Mouse (Mus musculus) CD8-positive naive resting alpha-beta T cell, adult 2 months (primary cell): ENCODE results near the gene Mtor.
A peak's percentile ranks its signal among the peaks of the same experiment; 100 is the strongest.

Experiments used
- DNase-seq, 2 experiments: peaks; one replicate each; pipeline ENCODE4 v3.0.0; 2022; ENCODE audit warnings: low read depth in 2 of 2, low spot score in 2 of 2

Mtor gene

GRCm38 (mm10) chr4:148448179-148448852, at the start of gene Mtor:
Gene Mtor (plus strand): TSS chr4:148448611.
- DNase-seq = peak; percentile 89 to 90

DNA sequence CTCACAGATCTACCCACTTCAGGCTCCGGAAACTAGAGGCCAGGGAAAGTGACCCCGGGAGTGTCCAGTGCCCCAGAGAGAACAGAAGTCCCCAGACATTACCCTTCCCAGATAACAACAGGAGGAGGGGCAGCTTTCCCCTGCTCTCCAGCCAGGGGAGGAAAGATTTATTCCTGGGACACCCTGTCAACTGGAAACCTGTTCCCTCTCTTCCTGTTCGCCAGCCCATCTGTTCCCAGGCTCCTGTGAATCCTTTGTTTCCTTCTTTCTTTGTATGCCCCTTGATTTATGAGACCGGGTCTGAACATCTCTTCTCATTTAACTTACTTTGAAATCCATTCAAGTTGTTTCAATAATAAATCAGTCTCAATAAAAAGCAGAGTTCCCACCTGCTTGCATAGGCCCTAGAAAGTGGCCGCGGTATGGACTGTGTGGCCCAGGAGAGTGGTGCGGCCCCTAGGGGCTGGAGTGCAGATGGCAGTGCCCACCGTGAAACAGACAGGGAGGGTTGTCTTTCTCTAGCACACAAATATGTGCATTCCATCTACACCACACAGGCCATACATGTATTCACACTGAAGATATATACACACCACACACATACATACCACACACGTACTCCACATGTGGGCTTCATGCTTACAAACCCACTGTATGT, 48.8 kb upstream of the Mtor start:
- no peak for DNase-seq

DNA sequence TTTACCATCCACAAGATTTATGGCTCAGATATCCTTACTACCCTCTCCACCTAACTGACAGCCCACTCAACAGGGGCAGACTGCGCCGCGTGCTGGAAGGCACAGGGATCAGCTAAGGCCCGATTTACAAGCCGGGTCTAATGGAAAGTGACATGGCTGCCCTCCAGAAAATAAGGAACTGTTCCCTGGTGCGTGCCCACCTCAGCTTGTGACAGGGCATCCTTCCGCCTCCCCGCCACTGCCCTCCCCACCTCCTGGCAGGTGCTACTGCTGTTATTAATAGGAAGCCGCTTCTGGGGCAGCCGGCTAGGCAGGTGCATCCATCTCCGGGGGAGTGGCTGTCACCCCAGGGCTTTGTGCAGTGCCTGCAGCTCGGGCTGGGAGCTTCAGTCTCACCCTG, 45.0 kb upstream of the Mtor start:
- DNase-seq = no peak

DNA sequence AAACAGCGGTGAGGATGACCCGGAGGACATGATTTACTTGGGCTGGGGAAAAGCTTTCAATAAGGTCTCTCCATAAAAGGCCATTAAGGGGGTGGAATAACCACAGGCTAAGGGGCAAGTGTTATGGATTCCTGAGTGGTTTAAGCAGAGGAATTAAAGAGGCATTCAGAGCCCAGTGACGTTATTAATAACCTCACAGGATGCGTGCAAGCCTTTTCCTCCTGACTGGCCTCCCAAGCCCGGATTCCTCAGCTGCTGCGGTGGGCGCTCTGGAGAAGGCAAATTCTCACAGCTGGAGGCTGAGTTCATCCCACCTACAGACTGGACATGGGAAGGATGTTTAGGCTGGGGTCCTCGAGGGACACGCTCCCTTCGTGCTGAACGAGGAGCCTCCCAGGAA, 43.7 kb upstream of the Mtor start:
- DNase-seq = no peak

- DNase-seq = no peak
These were observed 43.1 kb upstream of the Mtor start for GRCm38 (mm10) chr4:148405255-148405788.

DNA sequence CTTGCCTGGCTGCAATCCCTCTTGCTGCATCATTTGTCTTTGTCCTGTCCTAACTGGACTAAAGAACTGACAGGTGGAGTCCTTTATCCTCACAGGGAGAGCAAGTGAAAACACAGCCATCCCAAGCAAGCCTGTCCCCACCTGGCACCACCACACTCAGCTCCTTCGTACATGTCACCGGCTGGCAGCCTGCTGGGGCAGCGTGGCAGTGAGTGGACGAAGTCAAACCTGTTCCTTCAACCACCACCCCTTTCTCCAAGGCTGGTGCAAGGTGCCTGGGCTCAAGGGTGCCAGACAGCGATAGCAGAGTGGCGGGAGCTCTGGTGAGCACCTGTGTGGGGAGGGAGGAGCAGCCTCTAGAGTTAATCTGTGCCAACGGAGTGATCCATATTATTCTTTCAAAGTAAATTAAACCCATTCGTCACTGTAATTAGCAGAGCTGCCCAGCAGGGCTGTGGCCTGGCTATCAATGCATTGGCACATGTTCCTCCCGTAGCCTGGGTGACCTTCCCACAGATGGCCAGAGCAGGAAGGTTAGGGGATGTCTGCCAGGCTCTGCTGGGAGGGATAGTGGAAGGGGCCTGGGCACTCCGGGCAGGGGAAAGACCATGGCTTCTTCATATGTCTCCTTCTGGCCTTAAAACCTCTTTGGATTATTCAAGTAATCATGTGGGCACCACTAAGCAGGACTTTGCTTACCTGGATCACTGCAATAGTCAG, 40.0 kb upstream of the Mtor start:
- no peak for DNase-seq

DNA sequence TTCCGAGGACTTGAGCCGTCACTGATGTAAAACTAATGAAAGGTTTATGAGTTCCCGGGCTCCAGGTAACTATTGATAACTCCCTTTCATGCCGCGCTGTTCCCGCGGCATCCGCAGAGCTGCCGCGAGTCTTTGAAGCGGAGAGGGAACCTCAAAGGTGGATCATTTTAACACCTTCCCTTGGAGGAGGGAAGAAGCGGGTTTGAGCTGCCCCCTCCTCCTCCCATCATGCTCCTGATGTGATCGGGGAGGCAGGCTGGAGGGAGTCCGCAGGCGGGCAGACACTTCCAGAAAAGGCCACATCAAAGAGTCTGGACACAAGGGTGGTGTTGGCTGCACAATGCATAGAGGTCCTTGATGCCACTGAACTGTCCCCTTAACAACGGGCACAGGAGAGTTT, 32.8 kb upstream of the Mtor start:
- no peak for DNase-seq

DNA sequence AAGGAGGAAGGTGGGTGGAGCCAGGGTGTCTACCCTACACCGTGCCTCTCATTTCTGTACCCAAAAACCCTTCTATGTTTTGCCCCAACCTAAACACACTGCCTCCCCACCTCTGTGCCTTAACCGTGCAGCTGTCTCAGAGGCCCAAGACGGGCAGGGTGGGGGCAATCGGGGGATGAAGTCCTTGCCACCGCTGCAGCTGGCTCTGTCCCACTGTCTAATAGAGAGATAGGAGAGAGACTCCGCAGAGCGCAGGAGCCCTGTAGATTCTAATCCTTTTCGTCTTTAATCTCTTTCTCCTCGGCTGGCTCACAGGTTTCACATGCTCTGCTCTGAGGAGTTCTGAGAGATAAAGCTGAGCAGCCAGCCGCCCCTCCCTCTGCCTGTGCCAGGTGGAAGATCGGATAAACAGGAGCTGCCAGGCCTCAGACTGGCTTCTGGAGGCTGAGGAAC, 31.3 kb upstream of the Mtor start:
- DNase-seq = no peak

GRCm38 (mm10) chr4:148417559-148417958, 30.9 kb upstream of the Mtor start:
- DNase-seq = no peak

DNA sequence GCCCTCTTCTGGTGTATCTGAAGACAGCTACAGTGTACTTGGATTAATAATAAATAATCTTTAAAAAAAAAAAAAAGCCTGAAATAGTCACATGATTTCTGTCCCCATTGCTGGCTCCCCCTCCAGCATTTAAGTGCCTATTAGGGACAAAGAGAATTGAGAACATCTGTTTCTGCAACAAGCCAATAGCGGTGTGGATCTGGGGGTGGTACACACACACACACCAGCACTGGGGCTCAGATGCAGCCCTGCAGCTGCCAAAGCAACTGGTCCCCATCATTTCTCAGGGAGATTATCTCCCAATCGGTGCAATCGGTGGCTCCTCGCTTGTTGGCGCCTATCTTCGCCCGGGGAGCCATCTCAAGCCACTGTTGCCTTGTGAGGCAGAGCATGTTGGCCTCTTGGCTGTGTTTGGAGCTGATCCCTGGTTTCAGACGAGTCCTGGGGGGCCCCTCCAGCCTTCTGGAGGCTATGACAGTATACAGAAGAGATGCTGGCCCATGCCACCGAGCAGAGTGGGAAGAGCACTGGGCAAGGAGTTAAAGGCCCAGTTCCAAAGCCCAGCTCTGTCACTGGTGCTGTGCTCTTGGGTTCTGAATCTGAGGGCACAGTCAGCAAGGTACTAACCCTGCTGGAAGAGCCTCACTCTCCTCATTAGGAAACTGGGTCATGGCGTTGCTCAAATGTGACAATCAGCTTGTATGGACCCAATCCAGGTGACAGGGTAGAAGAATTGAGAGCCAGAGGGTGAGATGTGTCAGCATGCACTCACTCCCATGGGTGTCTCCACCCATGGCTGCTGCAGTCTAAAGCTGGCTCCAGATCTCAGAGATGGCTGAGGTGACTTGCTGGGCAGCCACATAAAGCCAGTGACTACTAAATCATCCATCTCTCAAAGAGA, 21.2 kb upstream of the Mtor start:
- DNase-seq = no peak

DNA sequence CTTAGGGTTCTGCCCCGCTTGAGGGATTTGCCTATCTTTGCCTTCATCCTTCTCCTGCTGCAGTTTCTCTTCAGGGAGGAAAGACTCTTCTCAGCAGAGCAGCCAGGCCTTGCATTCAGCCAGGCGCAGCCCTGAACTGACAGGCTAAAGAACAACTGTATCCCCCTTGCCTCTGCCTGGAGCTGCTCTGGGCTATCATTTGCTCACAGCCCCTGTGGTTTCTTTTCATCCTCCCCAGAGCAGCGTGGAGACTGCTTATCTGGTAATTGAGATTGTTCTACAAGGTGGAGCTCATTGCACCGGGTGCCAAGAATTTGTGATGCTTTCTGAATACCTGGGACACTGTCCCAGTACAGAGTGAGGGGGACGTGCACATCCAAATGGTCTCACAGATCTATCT, 19.9 kb upstream of the Mtor start:
- no peak for DNase-seq

- no peak for DNase-seq
These were observed 19.3 kb upstream of the Mtor start for GRCm38 (mm10) chr4:148429121-148429520.

DNA sequence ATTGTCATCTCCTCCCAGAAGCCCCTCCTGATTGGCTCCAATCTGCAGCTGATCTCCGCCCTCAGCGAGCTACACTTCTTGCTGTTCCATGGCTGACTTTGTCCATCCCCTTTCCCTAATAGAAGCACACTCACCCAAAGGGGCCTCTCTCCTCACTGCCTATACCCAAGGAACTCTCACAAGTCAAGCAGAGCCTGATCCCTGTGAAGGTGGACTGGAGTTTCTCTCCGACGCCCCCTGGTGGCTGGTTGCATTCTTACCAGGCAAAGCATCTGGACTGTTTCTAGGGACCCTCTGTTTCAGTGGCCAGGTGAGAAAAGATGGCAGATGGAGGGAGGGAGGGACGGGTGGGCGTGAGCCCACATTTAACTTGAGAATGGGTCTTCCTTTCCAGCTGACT, 18.7 kb upstream of the Mtor start:
- peak; percentile 34 to 60 for DNase-seq

GRCm38 (mm10) chr4:148430880-148431519, 17.4 kb upstream of the Mtor start:
- no peak for DNase-seq

GRCm38 (mm10) chr4:148432488-148432887, 15.9 kb upstream of the Mtor start:
- DNase-seq = no peak

GRCm38 (mm10) chr4:148433336-148433735, 15.1 kb upstream of the Mtor start:
- no peak for DNase-seq

DNA sequence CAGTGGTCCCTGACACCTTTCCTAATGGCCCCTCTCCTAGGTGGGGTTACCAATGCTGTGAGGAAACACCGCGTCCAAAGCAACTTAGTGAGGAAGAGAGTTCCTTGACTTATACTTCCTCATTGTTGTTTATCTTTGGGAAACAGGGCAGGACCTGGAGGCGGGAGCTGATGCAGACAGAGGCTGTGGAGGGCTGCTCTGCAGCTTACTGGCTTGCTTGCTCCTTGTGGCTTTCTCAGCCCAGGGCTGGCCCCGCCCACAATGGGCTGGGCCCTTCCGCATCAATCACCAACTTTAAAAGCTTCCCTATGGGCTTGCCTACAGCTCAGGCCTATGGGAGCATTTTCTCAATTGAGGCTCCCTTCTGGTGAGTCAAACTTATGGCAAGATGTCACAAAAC, 14.6 kb upstream of the Mtor start:
- DNase-seq = no peak

- DNase-seq = no peak
These were observed 13.9 kb upstream of the Mtor start for GRCm38 (mm10) chr4:148434554-148434953.

DNA sequence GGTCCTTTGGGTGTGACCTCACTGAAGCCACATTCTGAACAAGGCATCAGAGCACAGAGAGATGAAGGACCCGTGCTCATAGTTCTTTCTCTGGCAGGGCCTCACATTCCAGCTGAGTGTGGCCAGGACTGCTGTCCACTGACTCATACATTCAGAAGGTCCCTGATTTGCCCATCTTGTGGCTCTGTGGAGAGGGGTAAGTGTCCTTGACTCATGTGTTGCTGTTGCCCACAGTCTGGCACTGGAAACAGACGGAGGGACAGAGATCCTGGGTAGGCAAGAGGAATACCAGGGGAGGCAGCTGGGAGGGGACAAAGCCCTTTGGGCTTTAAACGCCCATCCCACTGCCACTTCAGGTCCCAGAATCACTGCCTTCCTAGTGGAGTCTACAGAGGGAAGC, 13.3 kb upstream of the Mtor start:
- DNase-seq = no peak

- DNase-seq = no peak
These were observed 12.6 kb upstream of the Mtor start for GRCm38 (mm10) chr4:148435657-148436330.
